Mouse (Mus musculus) brain, embryonic 18.5 days (tissue): Measurements from ENCODE around the gene Gm20388.

ENCODE experiments used
- DNase-seq: peaks from one replicate; pipeline ENCODE4 v3.0.0-alpha.2; 2012; ENCODE audit warnings: low read depth, low spot score

Gm20388 gene

GRCm38 (mm10) chr8:120289698-120290181 lies 379.1 kb downstream of the Gm20388 start:
- DNase-seq = no peak

- DNase-seq = no peak
These were observed 380.0 kb downstream of the Gm20388 start for GRCm38 (mm10) chr8:120290614-120291013.

GRCm38 (mm10) chr8:120291650-120292049 lies 381.0 kb downstream of the Gm20388 start:
- DNase-seq = no peak

GRCm38 (mm10) chr8:120292316-120293107 lies 381.9 kb downstream of the Gm20388 start:
- no peak for DNase-seq

GRCm38 (mm10) chr8:120293421-120294357 lies 383.0 kb downstream of the Gm20388 start:
- DNase-seq = no peak

GRCm38 (mm10) chr8:120294982-120295870 lies 384.6 kb downstream of the Gm20388 start:
- no peak for DNase-seq

- DNase-seq = no peak
These were observed 386.4 kb downstream of the Gm20388 start for GRCm38 (mm10) chr8:120297000-120297399.

GRCm38 (mm10) chr8:120298601-120299532 lies 388.2 kb downstream of the Gm20388 start:
- no peak for DNase-seq

GRCm38 (mm10) chr8:120300601-120301141 lies 390.0 kb downstream of the Gm20388 start:
- DNase-seq = no peak

GRCm38 (mm10) chr8:120302941-120303675 lies 392.5 kb downstream of the Gm20388 start:
- DNase-seq = no peak

GRCm38 (mm10) chr8:120304097-120304496 lies 393.5 kb downstream of the Gm20388 start:
- no peak for DNase-seq

- no peak for DNase-seq
These were observed 395.3 kb downstream of the Gm20388 start for GRCm38 (mm10) chr8:120305800-120306385.

- no peak for DNase-seq
These were observed 396.5 kb downstream of the Gm20388 start for GRCm38 (mm10) chr8:120307103-120307502.

GRCm38 (mm10) chr8:120307528-120307927 lies 396.9 kb downstream of the Gm20388 start:
- no peak for DNase-seq

- DNase-seq = no peak
These were observed 397.5 kb downstream of the Gm20388 start for GRCm38 (mm10) chr8:120308131-120308530.

GRCm38 (mm10) chr8:120308553-120308952 lies 397.9 kb downstream of the Gm20388 start:
- no peak for DNase-seq

GRCm38 (mm10) chr8:120309326-120309725 lies 398.7 kb downstream of the Gm20388 start:
- DNase-seq = no peak

GRCm38 (mm10) chr8:120310063-120310462 lies 399.4 kb downstream of the Gm20388 start:
- no peak for DNase-seq

- DNase-seq = no peak
These were observed 401.8 kb downstream of the Gm20388 start for GRCm38 (mm10) chr8:120312452-120312851.
